Mouse (Mus musculus): Measurements from ENCODE around the gene Cped1.
"Not testable (repeated sequence)": the region's sequence is repeated elsewhere in the genome, so short reads cannot be mapped to it uniquely, and the experiment has no call there.

- not testable (repeated sequence) for TF ChIP-seq POLR2A (IDR thresholded peaks at IDR 0.05; ENCODE audit: control insufficient read depth, low read depth, low read length); CTCF (IDR thresholded peaks at IDR 0.05; ENCODE audit: control insufficient read depth, insufficient read depth, insufficient replicate concordance, low read depth, low read length)
Measured at GRCm38 (mm10) chr6:22264094-22264493, 278.4 kb downstream of the Cped1 start.
